Mouse (Mus musculus) thymus, adult 2 months (tissue): ENCODE results near the gene Hvcn1.

Source experiments
- CTCF ChIP-seq: fragments of 200-500 bp; IDR thresholded peaks from 2 replicates; pipeline ENCODE4 v1.5.1; 2012; ENCODE audit warnings: mild to moderate bottlenecking, control low read depth, low read length, moderate library complexity, borderline replicate concordance; ENCODE audit not compliant: control insufficient read depth, poor library complexity, insufficient read depth; ENCODE audit errors: extremely low read depth
- POLR2A ChIP-seq: fragments of 200-500 bp; IDR thresholded peaks from 2 replicates; pipeline ENCODE4 v1.6.1; 2012; ENCODE audit warnings: mild to moderate bottlenecking, low read length, control low read depth, moderate library complexity; ENCODE audit not compliant: control insufficient read depth, poor library complexity, insufficient read depth; ENCODE audit errors: extremely low read depth

GRCm38 (mm10) chr5:122267136-122267535 lies 60.5 kb downstream of the Hvcn1 start:
- TF ChIP-seq CTCF: no peak
- no peak for TF ChIP-seq POLR2A
